Mouse (Mus musculus) T-cell, adult 66 days (primary cell): ENCODE measurements around the gene Gm11020. TPM values are rescaled to one million over a fixed set of nuclear protein-coding genes. Genes with fewer than 3 reads are reported as not detected.

Experiments used
- total RNA-seq, 2 experiments: library from RNA; stranded (reverse); gene quantifications; 3 replicates in 1 of 2; 4 replicates in 1 of 2; pipeline ENCODE4 v1.2.4; 2023

Gene Gm11020
- total RNA-seq, result not detected

GRCm38 (mm10) chr8:104321267-104321666, at the start of gene Gm11020:
Gene Gm11020 (plus strand): TSS chr8:104321567.

GRCm38 (mm10) chr8:104293081-104293480, 28.3 kb upstream of the Gm11020 start, which contains the start of gene Cmtm2a:
Gene Cmtm2a (minus strand): TSS chr8:104293181.

GRCm38 (mm10) chr8:104309441-104310155, 11.8 kb upstream of the Gm11020 start, which contains the start of the genes Gm45711 and Cmtm1:
Gene Gm45711 (minus strand): TSS chr8:104310081.
Gene Cmtm1 (minus strand): TSS chr8:104310145.

GRCm38 (mm10) chr8:104321930-104322329, 563 bp downstream of the Gm11020 start, which contains the start of gene Cmtm2b:
Gene Cmtm2b (plus strand): TSS chr8:104322230.

GRCm38 (mm10) chr8:104339229-104339982, 18.0 kb downstream of the Gm11020 start, which contains the start of gene Cmtm3:
Gene Cmtm3 (plus strand): TSS chr8:104339410.

Other genes starting within 250 kb of the Gm11020 start
- under 1 TPM; 0.50 to 0.76 TPM for gene Cdh5, start 219.9 kb upstream of the Gm11020 start, total RNA-seq
- gene Bean1, start 151.1 kb upstream of the Gm11020 start, total RNA-seq, result not detected
- gene Tk2, start 73.0 kb upstream of the Gm11020 start, total RNA-seq, result 10 to 100 TPM; 55.4 to 56.7 TPM
- gene Cklf, start 70.7 kb upstream of the Gm11020 start, total RNA-seq, result 10 to 100 TPM; 52.9 to 58.0 TPM
- not detected for gene Cmtm2a, start 28.4 kb upstream of the Gm11020 start, total RNA-seq
- not detected for gene Gm45711, start 11.5 kb upstream of the Gm11020 start, total RNA-seq
- gene Cmtm1, start 11.4 kb upstream of the Gm11020 start, total RNA-seq, result not detected
- not detected for gene Cmtm2b, start 663 bp downstream of the Gm11020 start, total RNA-seq
- 10 to 100 TPM; 11.5 to 13.9 TPM for gene Cmtm3, start 17.8 kb downstream of the Gm11020 start, total RNA-seq
- gene Cmtm4, start 74.2 kb downstream of the Gm11020 start, total RNA-seq, result 1 to 10 TPM; 3.3 to 4.2 TPM
- gene Dync1li2, start 121.5 kb downstream of the Gm11020 start, total RNA-seq, result 10 to 100 TPM; 78.1 to 79.6 TPM
- gene Terb1, start 188.3 kb downstream of the Gm11020 start, total RNA-seq, result under 1 TPM in 1 of 2 experiments, not detected in 1; 0.26 TPM
- 10 to 100 TPM; 43.6 to 51.3 TPM for gene Nae1, start 213.1 kb downstream of the Gm11020 start, total RNA-seq
- gene Car7, start 213.1 kb downstream of the Gm11020 start, total RNA-seq, result 1 to 10 TPM; 2.5 to 3.0 TPM